Mouse (Mus musculus) liver (tissue): ENCODE measurements around the gene Atp2b2.

Source experiments
- DNase-seq: peaks from one replicate; pipeline ENCODE4 v3.0.0-alpha.2; 2020; ENCODE audit warnings: mixed read lengths

Atp2b2 gene

DNA sequence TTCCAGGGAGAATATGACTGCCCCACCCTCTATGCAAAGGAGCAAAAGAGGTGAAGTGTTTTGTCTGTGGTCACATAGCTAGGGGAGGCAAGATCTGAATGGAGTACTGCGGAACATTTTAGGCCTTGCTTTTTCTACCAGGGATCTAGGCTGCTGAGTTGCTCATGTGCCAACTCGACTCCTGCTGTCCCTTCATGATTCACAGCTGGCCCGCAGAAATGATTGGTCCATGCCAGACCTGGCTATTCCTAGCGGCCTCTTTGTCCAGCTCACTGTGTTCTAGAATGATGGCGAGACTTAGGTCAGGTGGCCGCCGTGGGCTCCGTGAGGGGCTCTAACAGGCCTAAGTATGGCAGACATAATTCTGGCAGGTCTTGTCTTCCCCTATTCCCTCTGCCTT is 103.0 kb downstream of the Atp2b2 start:
- DNase-seq = no peak

- no peak for DNase-seq
Observed at GRCm38 (mm10) chr6:113936811-113937508, 105.5 kb downstream of the Atp2b2 start.

DNA sequence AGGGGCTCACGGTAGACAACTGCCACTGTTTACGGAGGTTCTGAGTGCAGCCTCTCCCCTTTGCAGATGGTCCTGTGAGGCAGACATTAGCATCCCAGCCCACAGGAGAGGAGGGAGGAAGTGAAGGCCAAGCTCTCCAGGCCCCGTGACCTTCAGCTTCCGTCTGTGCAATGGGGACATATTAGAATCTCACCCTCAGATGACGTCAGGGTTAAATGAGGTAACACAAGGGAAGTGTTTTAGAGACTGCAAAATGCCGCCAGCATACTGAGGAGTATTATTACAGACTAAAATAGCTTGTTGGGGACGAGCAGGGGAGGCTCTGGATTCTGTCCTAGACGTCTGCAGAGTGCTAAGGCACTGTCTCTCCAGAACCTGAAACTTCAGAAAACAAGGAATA is 106.3 kb downstream of the Atp2b2 start:
- no peak for DNase-seq

DNA sequence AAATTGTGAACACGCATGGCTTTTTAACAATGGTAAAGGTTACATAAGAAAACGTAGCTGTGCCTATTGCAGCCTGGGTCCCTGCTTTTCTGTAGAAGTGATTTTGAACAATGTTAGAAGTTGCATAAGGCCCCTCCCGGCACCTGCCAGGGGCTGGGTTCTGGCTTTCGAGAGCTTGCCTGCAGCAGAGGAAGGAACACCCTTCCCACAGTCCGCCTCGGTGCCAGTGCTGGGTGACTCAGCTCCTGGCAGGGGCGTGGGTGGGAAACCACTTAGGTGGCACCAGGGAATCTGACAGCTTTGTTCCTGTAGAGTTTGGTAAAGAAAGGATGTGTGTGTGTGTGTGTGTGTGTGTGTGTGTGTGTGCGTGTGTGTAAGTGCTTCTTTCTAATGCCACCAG is 107.7 kb downstream of the Atp2b2 start:
- no peak for DNase-seq

DNA sequence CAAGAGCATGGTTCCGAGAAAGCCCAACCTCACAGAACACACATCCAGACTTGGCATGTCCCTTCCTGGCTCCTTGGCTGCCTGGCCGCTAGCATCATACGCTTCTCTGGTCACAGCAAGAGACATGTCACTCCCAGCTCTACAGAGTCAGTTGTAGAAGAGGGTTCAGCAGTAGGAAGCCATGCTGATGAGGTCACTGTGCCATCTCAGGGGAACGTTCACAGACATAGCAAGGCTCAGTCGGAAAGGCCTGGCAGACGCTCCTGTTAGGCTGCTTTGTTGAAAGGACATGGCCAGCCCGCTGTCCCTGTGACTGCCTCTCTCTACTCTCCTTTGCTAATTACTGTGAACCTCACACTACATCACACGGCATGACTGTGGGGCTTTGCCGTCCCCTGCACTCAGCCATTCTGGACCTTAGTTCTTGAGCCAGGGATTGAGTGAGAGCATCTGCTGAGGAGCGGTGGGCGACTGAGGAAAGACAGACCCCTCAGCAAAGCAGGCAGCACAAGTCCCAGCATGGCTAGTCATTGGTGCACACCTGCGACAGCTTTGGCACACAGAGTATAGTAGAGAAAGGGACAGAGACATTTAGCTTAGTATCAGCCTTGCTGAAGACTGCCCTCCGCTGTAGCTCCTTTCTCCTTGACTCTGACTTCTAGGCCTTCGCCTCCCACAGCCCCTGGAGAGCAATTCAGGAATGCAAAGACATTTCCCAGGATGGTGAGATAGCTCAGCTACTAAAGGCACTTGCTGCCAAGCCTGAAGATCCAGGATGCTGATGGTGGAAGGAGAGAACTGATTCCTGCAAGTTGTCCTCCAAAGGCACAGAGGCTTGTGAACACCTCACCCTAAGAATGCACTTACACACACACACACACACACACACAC is 108.9 kb downstream of the Atp2b2 start:
- no peak for DNase-seq

- DNase-seq = no peak
Observed at GRCm38 (mm10) chr6:113929191-113929875, 113.1 kb downstream of the Atp2b2 start.

DNA sequence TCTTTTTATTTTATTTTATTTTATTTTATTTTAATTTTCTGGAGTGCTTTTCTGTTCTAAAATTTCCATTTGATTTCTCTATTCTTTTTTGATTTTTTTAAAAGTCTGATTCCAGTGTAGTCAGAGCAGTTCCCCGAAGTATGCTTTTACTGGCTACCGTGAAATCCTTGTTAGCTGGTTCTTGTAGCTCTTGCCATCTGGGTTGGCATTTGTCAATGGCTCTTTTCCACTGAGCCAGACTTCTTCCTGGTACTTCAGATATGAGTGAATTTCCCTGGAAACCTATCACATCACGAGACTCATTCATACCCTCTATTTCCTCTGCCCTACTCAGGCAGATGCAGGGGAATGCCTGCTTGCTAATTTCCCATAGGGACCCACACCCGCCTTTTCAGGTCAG is 119.2 kb downstream of the Atp2b2 start:
- no peak for DNase-seq

GRCm38 (mm10) chr6:113920466-113920865 is 121.9 kb downstream of the Atp2b2 start:
- no peak for DNase-seq

DNA sequence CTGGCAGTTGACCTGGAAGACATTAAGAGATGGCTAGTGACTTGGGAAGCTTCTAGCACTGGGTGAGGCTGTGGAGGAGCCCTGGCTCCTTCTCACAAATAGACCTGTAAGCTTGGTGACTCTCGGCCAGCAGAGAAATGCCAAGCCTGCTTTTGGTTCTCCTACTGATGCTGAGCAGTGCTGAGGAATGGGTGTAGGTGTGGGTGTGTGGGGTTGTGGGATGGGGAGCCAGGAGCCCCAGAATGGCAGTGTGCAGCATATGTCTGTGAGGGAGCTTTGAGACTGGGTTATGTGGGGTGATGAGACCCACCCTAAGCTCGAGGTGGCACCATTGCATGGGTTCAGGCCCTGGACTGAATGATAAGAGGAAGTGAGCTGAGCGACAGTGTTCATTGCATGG is 129.7 kb downstream of the Atp2b2 start:
- DNase-seq = no peak

DNA sequence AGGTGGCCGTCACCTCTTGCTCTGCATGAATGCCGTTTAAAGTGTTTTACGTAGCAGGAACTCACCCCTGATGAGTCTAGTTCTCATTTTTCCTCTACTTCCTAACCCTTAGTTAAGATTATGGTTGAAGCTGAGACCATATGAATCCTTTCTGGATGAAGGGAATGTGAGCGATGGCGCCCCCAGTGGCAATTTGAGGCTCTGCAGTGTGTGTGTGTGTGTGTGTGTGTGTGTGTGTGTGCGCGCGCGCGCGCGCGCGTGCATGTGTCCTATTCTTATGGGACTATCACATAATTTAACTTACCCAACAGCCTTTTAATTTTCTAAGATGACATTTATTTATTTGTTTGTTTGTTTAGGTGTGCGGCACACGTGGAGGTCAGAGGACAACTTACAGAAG is 131.3 kb downstream of the Atp2b2 start:
- no peak for DNase-seq

- no peak for DNase-seq
Observed at GRCm38 (mm10) chr6:113910411-113911055, 131.9 kb downstream of the Atp2b2 start.

GRCm38 (mm10) chr6:113909836-113910235 is 132.6 kb downstream of the Atp2b2 start:
- no peak for DNase-seq

- no peak for DNase-seq
Observed at GRCm38 (mm10) chr6:113908066-113908465, 134.3 kb downstream of the Atp2b2 start.

DNA sequence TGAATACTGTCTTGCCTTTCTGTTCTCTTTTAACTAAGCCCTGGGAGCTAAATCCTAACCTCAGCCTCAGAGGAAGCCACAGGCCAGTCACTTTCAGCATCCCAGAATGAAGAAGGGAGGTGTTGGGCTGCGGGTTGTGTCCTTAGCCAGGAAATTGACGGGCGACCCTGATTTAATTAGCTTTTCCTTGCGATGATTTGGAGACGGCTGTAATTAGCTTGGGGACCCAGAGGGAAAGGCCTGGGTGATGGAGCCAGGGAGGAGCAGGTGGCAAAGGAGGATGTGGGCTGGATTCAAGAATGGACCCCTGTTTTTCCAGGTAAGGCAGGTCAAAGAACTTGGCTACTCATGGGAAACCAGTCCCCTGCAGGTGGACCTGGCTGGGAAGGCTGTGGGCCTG is 138.0 kb downstream of the Atp2b2 start:
- DNase-seq = no peak

GRCm38 (mm10) chr6:113896023-113896422 is 146.4 kb downstream of the Atp2b2 start:
- DNase-seq = no peak

GRCm38 (mm10) chr6:113894008-113894407 is 148.4 kb downstream of the Atp2b2 start:
- peak; percentile 13 for DNase-seq

DNA sequence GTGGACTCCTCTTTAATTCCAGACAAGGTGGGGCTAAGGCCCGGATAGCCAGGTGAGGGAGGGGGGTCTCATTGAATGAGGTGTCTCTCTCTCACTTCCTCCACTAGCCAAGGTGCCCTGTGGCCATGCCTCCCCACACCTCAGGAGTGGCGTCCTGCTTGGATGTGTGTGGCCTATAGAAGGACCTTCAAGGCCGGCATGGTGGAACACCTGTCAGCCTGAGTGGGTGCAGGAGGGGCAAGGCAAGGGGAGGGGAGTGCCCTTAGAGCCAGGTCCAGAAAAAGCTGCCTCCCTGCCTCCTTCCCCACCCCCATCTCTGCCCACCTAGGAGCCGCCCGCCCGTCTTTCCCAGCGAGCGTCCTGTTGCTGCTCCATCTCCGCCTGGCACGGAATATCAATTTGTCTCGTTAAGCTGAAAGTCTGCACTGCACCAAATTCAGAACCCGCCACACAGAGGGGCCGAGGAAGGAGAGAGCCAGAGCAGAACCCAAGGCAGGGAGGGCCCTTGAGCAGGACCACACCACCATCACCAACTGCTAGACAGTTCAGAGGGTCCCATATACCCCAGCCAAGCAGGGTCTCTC is 150.2 kb downstream of the Atp2b2 start:
- DNase-seq = no peak

- DNase-seq = peak; percentile 16
Observed at GRCm38 (mm10) chr6:113891225-113891967, 151.0 kb downstream of the Atp2b2 start.

DNA sequence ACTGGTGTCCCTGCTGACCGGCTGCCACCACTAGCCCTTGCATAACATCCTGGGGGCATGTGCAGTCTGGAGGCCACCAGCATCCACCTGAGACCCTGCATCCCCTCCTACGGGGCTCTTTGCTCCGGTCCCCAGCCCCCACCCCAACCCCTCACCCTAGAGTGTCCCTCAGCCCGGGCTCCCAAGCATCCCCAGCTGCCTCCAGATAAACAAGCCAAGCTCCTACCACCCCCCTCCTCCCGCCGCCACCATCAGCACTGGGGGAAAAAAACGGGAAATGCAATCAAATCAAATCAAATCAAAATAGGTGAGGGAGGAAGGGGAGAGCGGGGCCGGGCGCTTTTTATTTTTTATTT is 151.6 kb downstream of the Atp2b2 start:
- no peak for DNase-seq

GRCm38 (mm10) chr6:113890023-113890857 is 152.2 kb downstream of the Atp2b2 start:
- DNase-seq = no peak

GRCm38 (mm10) chr6:113889180-113889579 is 153.2 kb downstream of the Atp2b2 start:
- DNase-seq = no peak
